ENCODE assay signal across 8 mouse cellular contexts in genomic region chr6:32588056-32588671, GRCm38 (mm10). TPM values are rescaled to one million over a fixed set of nuclear protein-coding genes. Genes with fewer than 3 reads are reported as not detected.
A peak's percentile ranks its signal among the peaks of the same experiment; 100 is the strongest.
DNase-seq lines count a peak whose midpoint lies in the region; ATAC-seq and TF ChIP-seq lines count a peak whose summit lies in the region.

Plxna4 (minus strand) TSS chr6:32588192.

- peak within 1 kb of the TSS; percentile 83 for H3K4me2 ChIP-seq in forebrain, embryonic 16.5 days (ENCODE audit: low read length)
- peak within 1 kb of the TSS; percentile 84 for H3K4me2 ChIP-seq in liver, postnatal 0 days (ENCODE audit: low read depth, low read length)

- ATAC-seq in forebrain, embryonic 16.5 days: peak; percentile 71
- ATAC-seq in liver, postnatal 0 days: peak; percentile 31; the same call in 1 of the 2 replicates

- H3K4me3 ChIP-seq in forebrain, embryonic 16.5 days (replicated peaks; ENCODE audit: low read length): peak within 1 kb of the TSS; percentile 78
- H3K4me3 ChIP-seq in liver, postnatal 0 days (ENCODE audit: low read depth, low read length): peak within 1 kb of the TSS; percentile 56

- no peak; the same call in 1 of the 2 replicates for TF ChIP-seq CTCF in liver, postnatal 0 days (IDR thresholded peaks at IDR 0.05; ENCODE audit: low read depth)

- peaks cover 20% of the 10 kb centered on the region for H3K4me1 ChIP-seq in forebrain, embryonic 16.5 days (replicated peaks; ENCODE audit: control insufficient read depth, insufficient read depth, low read length)
- H3K4me1 ChIP-seq in liver, postnatal 0 days (ENCODE audit: insufficient read depth): peaks cover 8% of the 10 kb centered on the region; the same call in 1 of the 2 replicates

- H3K27ac ChIP-seq in forebrain, embryonic 16.5 days (ENCODE audit: low read length): peak within 1 kb of the TSS; percentile 93
- H3K27ac ChIP-seq in liver, postnatal 0 days (ENCODE audit: low read depth): no peak within 1 kb of the TSS

- intact Hi-C loops in heart, postnatal 10 days (cut with DNase I): loop anchor here (5.0 kb wide), 2 partner anchors 76 to 126 kb away; no protein-coding TSS in a partner anchor

- no peak for TF ChIP-seq EP300 in liver, postnatal 0 days (IDR thresholded peaks at IDR 0.05; ENCODE audit: low read depth)

- no peaks in the 10 kb centered on the region for H3K9me3 ChIP-seq in forebrain, embryonic 16.5 days (ENCODE audit: control insufficient read depth, low read length)
- H3K9me3 ChIP-seq in liver, postnatal 0 days (ENCODE audit: low read length): no peaks in the 10 kb centered on the region

- 2% methylated on average over 30 of the region's 55 CpGs for WGBS in forebrain, embryonic 16.5 days
- WGBS in liver, postnatal 0 days (ENCODE audit: insufficient replicate concordance): 3% methylated on average over 17 of the region's 55 CpGs

- no peaks in the 10 kb centered on the region for H3K36me3 ChIP-seq in forebrain, embryonic 16.5 days (ENCODE audit: control insufficient read depth, insufficient read depth)
- H3K36me3 ChIP-seq in liver, postnatal 0 days (replicated peaks; ENCODE audit: insufficient read depth, low read length): no peaks in the 10 kb centered on the region

- peak within 1 kb of the TSS; percentile 92 for H3K9ac ChIP-seq in forebrain, embryonic 16.5 days (replicated peaks; ENCODE audit: low read depth, low read length)
- H3K9ac ChIP-seq in liver, postnatal 0 days (replicated peaks): peak within 1 kb of the TSS; percentile 34

- peak; percentile 36 for DNase-seq in ES-CJ7 (ENCODE audit: low read depth, low spot score)
- peak; percentile 49 for DNase-seq in cerebellum, adult 11 months
- peak; percentile 81 to 85 for DNase-seq in heart, postnatal 10 days
- DNase-seq in layer of hippocampus, adult 18-20 months (ENCODE audit: low spot score in 2 of 2): peak; percentile 73 to 85
- peak; percentile 54 for DNase-seq in liver, postnatal 0 days
- peak; percentile 69 for DNase-seq in ovary, adult 18-20 months (ENCODE audit: low spot score)
- peak; percentile 52 for DNase-seq in urinary bladder, postnatal 25 days (ENCODE audit: low spot score)

- no peaks in the 10 kb centered on the region for H3K27me3 ChIP-seq in forebrain, embryonic 16.5 days (replicated peaks; ENCODE audit: control insufficient read depth, insufficient read depth, low read length)
- peaks cover 65% of the 10 kb centered on the region for H3K27me3 ChIP-seq in liver, postnatal 0 days (ENCODE audit: insufficient read depth, low read length)

RNA-seq across cellular contexts. Expression of gene Plxna4, which starts in this region (rescaled TPM):
- polyA plus RNA-seq in forebrain, embryonic 16.5 days (2015; fragmentation: Nextera tagmentation; extraction: Ambion mirVana): 25.8 and 28.2 TPM in 2 replicates
- total RNA-seq in heart, postnatal 10 days (2021): 10 to 100 TPM; 25.4 to 26.9 TPM
- total RNA-seq in layer of hippocampus, adult 18-20 months (2021): 100 to 1,000 TPM; 105 to 108 TPM
- polyA plus RNA-seq in liver, postnatal 0 days (2015; fragmentation: Nextera tagmentation; extraction: Ambion mirVana): 0.36 and 0.37 TPM in 2 replicates

Comparison
In these comparisons a context has a peak if more than half of its experiments do, and no peak if none do; other contexts are left out.
1. RNA of gene Plxna4 (polyA plus RNA-seq): 25.8 to 28.2 TPM in forebrain, embryonic 16.5 days; 0.36 to 0.37 TPM in liver, postnatal 0 days; every median in the first group is over 10 times any median in the second.
2. Peak in DNase-seq, ATAC-seq, H3K4me3 ChIP-seq, H3K9ac ChIP-seq and H3K4me2 ChIP-seq in liver, postnatal 0 days; RNA of the gene not detected or under 1 TPM.
3. Peak in every context shown above with its lines, with median percentiles within 50 percentile points of each other: DNase-seq.